Mouse (Mus musculus) kidney, embryonic 15.5 days (tissue): ENCODE results near the gene Olfr699. TPM values are rescaled to one million over a fixed set of nuclear protein-coding genes. Genes with fewer than 3 reads are reported as not detected.

Source experiments
- polyA plus RNA-seq: library from polyadenylated mRNA; unstranded; fragments of >200 nt; fragmentation: Nextera tagmentation; extraction: Ambion mirVana; gene quantifications from 2 replicates; pipeline ENCODE4 v1.2.1, GENCODE M21; 2015

Olfr699 gene
- polyA plus RNA-seq, 1 experiment from 2014 or later: not detected

Other genes with a start within 250 kb of the Olfr699 start
- not detected in 2 replicates for gene Olfr693, start 112.6 kb downstream of the Olfr699 start, polyA plus RNA-seq
- gene Olfr694, start 101.4 kb downstream of the Olfr699 start, polyA plus RNA-seq: not detected in 2 replicates
- gene Olfr695, start 76.8 kb downstream of the Olfr699 start, polyA plus RNA-seq: not detected in 2 replicates
- gene Olfr697, start 50.8 kb downstream of the Olfr699 start, polyA plus RNA-seq: not detected in 2 replicates
- not detected in 2 replicates for gene Olfr698, start 37.8 kb downstream of the Olfr699 start, polyA plus RNA-seq
- gene Olfr700, start 15.6 kb upstream of the Olfr699 start, polyA plus RNA-seq: not detected in 2 replicates
- gene Olfr701, start 20.9 kb upstream of the Olfr699 start, polyA plus RNA-seq: not detected in 2 replicates
- gene Olfr702, start 40.7 kb upstream of the Olfr699 start, polyA plus RNA-seq: not detected in 2 replicates
- gene Olfr703, start 50.2 kb upstream of the Olfr699 start, polyA plus RNA-seq: not detected in 2 replicates
- gene Olfr704, start 70.0 kb upstream of the Olfr699 start, polyA plus RNA-seq: not detected in 2 replicates
- not detected in 2 replicates for gene Olfr705, start 83.7 kb upstream of the Olfr699 start, polyA plus RNA-seq
- gene Olfr706, start 95.0 kb upstream of the Olfr699 start, polyA plus RNA-seq: not detected in 2 replicates
- not detected in 2 replicates for gene Olfr707, start 108.0 kb upstream of the Olfr699 start, polyA plus RNA-seq
- not detected in 2 replicates for gene Olfr1532-ps1, start 114.8 kb upstream of the Olfr699 start, polyA plus RNA-seq
- not detected in 2 replicates for gene Olfr709-ps1, start 139.0 kb upstream of the Olfr699 start, polyA plus RNA-seq
- not detected in 2 replicates for gene Olfr710, start 155.1 kb upstream of the Olfr699 start, polyA plus RNA-seq
- not detected in 2 replicates for gene Olfr6, start 170.7 kb upstream of the Olfr699 start, polyA plus RNA-seq
- gene Olfr711, start 182.3 kb upstream of the Olfr699 start, polyA plus RNA-seq: not detected in 2 replicates
- gene Olfr2, start 212.9 kb upstream of the Olfr699 start, polyA plus RNA-seq: not detected in 2 replicates
- gene Olfr713, start 238.0 kb upstream of the Olfr699 start, polyA plus RNA-seq: not detected in 2 replicates